Mouse (Mus musculus) limb, embryonic 12.5 days (tissue): ENCODE measurements around the gene Tead2. TPM values are rescaled to one million over a fixed set of nuclear protein-coding genes. Genes with fewer than 3 reads are reported as not detected.

ENCODE experiments used
- ATAC-seq: fragments of 200-750 bp; cut with Nextera tagmentation; 2 replicates; pipeline ENCODE4 v1.8.0; 2017; ENCODE audit warnings: low read depth, moderate TSS enrichment; ENCODE audit not compliant: insufficient number of reproducible peaks, insufficient read depth, low FRiP score, low TSS enrichment
- H3K27ac ChIP-seq: fragments of 300-500 bp; sonication (generic); 2 replicates; pipeline ENCODE4 v1.5.1; 2016; ENCODE audit warnings: mild to moderate bottlenecking, moderate library complexity
- H3K27me3 ChIP-seq: fragments of 300-500 bp; sonication (generic); 2 replicates; pipeline ENCODE4 v1.6.1; 2016; ENCODE audit warnings: mild to moderate bottlenecking, moderate library complexity
- H3K36me3 ChIP-seq: fragments of 300-500 bp; sonication (generic); 2 replicates; pipeline ENCODE4 v1.6.1; 2016; ENCODE audit warnings: mild to moderate bottlenecking, moderate library complexity
- H3K4me1 ChIP-seq: fragments of 300-500 bp; sonication (generic); replicated peaks from 2 replicates; pipeline ENCODE4 v1.6.1; 2016
- H3K4me2 ChIP-seq: fragments of 300-500 bp; sonication (generic); 2 replicates; pipeline ENCODE4 v1.6.1; 2016; ENCODE audit warnings: mild to moderate bottlenecking, moderate library complexity
- H3K4me3 ChIP-seq: fragments of 300-500 bp; sonication (generic); replicated peaks from 2 replicates; pipeline ENCODE4 v1.5.1; 2016; ENCODE audit warnings: mild to moderate bottlenecking
- H3K9ac ChIP-seq: fragments of 300-500 bp; sonication (generic); replicated peaks from 2 replicates; pipeline ENCODE4 v1.6.1; 2016; ENCODE audit warnings: mild to moderate bottlenecking, moderate library complexity
- H3K9me3 ChIP-seq: fragments of 300-500 bp; sonication (generic); 2 replicates; pipeline ENCODE4 v1.6.1; 2016; ENCODE audit warnings: mild to moderate bottlenecking, moderate library complexity
- WGBS: fragments of 180-500 bp; shearing (Covaris S2); methylation state at CpG from one replicate; pipeline ENCODE4 v1.1.7; 2016; 5-methylcytosine and 5-hydroxymethylcytosine counted together
- microRNA-seq: library from miRNA; unstranded; fragments of <30 nt; microRNA quantifications from one replicate; pipeline ENCODE4, GENCODE M21; 2017
- polyA plus RNA-seq: library from polyadenylated mRNA; unstranded; fragments of >200 nt; fragmentation: Nextera tagmentation; extraction: Ambion mirVana; gene quantifications from 2 replicates; pipeline ENCODE4 v1.2.1, GENCODE M21; 2016

Gene Tead2
- polyA plus RNA-seq, 1 experiment from 2014 or later, result 316 TPM

DNA sequence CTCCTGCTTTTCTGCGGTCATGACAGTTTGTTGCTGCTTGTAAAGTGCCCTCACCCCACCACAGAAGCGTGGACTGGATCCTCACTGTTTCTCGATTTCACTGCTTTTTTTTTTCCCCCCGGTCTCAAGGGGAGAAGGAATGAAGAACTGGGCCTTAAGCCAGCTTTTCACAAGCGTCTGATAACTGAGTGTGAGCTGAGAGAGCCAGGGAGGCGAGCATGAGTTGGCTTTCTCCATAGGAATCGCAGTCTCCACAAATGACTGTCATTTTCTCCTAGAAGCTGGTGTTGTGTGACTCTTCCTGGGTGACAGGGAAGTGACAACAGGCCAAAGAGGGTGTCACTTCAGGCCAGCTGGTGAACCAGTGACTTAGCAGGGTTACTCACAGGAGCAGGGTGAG, 46.7 kb downstream of the Tead2 start:
- Histone ChIP-seq H3K27ac (no peak overlapping the region), H3K36me3 (no peaks in the 10 kb centered on the region), H3K4me3 (no peak overlapping the region), H3K9ac (no peak overlapping the region), H3K9me3 (no peaks in the 10 kb centered on the region), H3K4me1 (peaks cover 9% of the 10 kb centered on the region), H3K27me3 (peaks cover 11% of the 10 kb centered on the region; the same call in 1 of the 2 replicates), H3K4me2 (no peak overlapping the region)
- 58% methylated on average over 7 of the region's 7 CpGs for WGBS
- no peak for ATAC-seq

DNA sequence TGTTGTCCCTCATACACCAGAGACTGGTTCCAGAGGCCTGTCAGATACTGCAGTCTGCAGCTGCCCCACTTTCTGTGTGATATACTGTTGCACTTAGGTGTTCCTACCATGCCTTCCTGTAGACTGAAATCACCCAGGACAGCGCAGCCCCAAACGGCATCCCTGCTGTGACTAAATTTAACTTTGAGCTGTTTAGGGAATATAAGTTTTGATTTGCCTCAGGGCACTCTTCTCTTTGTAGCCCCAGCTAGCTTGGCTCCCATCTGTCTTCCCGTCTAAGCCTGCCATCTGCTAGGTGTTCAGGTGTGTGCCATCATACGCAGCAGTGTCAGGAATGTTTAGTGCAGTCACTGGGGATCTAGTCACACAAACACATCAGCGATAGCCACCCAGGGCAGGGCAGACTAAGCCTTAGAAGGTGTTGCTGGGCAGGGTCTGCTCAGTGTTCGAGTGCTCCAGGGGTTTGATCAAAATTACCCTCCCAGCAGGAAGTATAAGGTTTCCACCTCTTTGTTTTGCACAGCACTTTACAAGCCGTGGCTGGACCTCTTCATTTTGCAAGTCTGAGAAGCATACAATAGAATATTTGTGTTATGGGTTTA, 47.6 kb downstream of the Tead2 start:
- H3K27ac ChIP-seq, result 0 out of 2 replicates have a peak overlapping the region, but pooled peaks have one; percentile 42
- 50% methylated on average over 7 of the region's 7 CpGs for WGBS
- no peak overlapping the region for H3K4me3 ChIP-seq
- H3K36me3 ChIP-seq, result no peaks in the 10 kb centered on the region
- peaks cover 14% of the 10 kb centered on the region for H3K4me1 ChIP-seq
- no peaks in the 10 kb centered on the region for H3K9me3 ChIP-seq
- H3K4me2 ChIP-seq, result no peak overlapping the region
- no peak for ATAC-seq
- peak overlapping the region; percentile 34; the same call in 1 of the 2 replicates for H3K9ac ChIP-seq
- H3K27me3 ChIP-seq, result peaks cover 11% of the 10 kb centered on the region; the same call in 1 of the 2 replicates

DNA sequence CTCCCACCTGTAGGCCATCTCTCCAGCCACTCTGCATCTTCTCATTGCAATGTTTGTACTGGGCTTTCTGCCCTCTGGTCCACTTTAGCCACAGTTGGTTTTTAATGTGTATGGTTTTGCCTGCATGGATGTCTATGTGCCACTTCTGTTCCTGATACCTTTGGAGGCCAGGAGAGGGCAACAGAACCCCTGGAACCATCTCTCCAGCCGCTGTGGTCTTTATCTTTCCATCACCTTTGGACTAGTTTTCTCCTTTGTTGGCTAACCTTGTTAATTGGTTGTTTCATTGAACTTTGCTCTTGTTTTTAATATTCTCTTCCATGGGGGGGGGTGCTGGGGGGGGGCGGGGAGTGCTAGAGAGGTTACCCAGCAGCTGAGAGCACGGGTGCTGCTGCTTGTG, 48.8 kb downstream of the Tead2 start:
- Histone ChIP-seq H3K9me3 (no peaks in the 10 kb centered on the region), H3K27me3 (peaks cover 9% of the 10 kb centered on the region; the same call in 1 of the 2 replicates), H3K4me2 (no peak overlapping the region), H3K4me3 (no peak overlapping the region), H3K27ac (no peak overlapping the region), H3K9ac (no peak overlapping the region), H3K4me1 (peaks cover 16% of the 10 kb centered on the region), H3K36me3 (no peaks in the 10 kb centered on the region)
- ATAC-seq, result no peak
- 77% methylated on average over 3 of the region's 3 CpGs for WGBS

GRCm38 (mm10) chr7:45265518-45265917, 50.0 kb downstream of the Tead2 start:
- Histone ChIP-seq H3K27ac (no peak overlapping the region), H3K9me3 (no peaks in the 10 kb centered on the region), H3K9ac (no peak overlapping the region), H3K4me3 (no peak overlapping the region), H3K36me3 (no peaks in the 10 kb centered on the region), H3K27me3 (peaks cover 6% of the 10 kb centered on the region; the same call in 1 of the 2 replicates), H3K4me1 (peaks cover 16% of the 10 kb centered on the region), H3K4me2 (no peak overlapping the region)
- WGBS, result 57% methylated on average over 1 of the region's 1 CpGs
- ATAC-seq, result no peak

DNA sequence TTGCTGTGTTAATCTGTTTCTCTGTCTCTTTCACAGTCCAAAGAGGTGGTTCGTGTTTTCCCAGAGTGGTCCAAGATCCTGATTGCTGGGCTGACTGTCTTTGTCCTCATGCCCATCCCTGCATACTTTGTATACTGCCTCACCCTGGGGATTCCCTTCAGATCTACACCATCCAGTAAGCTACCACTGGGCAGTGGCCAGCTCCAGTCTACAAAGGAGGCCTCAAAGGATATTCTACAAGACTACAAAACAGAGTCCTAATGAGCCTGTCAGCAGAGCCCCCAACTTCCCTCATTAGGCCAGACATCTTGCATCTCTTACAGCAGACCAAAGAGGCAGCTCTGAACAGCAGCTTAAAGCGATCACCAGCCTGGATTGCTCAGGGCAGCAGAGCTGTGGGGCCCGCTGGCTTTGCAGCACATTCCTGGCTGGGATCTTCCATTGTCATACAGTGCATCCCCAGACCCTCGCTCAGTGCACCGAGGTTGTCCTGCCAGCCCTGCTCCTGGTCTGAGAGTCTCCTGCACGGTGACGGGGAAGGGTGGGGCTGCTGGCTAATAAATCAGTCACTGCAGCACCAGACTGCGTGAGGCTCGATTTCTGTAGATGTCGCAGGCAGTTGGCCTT, 57.3 kb downstream of the Tead2 start:
- peaks cover 16% of the 10 kb centered on the region for H3K27me3 ChIP-seq
- no peak for ATAC-seq
- no peaks in the 10 kb centered on the region for H3K36me3 ChIP-seq
- no peaks in the 10 kb centered on the region for H3K9me3 ChIP-seq
- 39% methylated on average over 10 of the region's 10 CpGs for WGBS
- H3K4me1 ChIP-seq, result peaks cover 10% of the 10 kb centered on the region
- H3K4me3 ChIP-seq, result no peak overlapping the region
- no peak overlapping the region for H3K9ac ChIP-seq
- H3K4me2 ChIP-seq, result no peak overlapping the region
- no peak overlapping the region for H3K27ac ChIP-seq

DNA sequence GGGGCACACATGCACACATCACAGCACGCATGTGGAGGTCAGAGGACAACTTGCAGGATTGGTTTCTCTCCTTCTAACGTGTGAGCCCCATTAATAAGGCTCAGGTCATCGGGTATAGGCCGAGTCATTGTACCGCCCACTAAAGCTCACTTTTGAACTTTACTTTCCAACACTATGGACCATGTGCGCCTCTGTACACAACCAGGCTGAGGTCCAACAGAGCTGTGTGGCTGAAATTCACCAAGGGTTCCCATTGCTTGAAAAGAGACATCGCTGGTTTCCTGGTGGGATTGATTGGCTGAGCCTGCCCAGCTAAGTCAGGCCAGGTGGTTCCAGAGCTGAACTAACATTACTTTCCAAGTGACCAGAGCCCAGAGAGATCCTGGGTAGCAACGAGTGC, 58.1 kb downstream of the Tead2 start:
- no peak overlapping the region for H3K4me2 ChIP-seq
- H3K27ac ChIP-seq, result no peak overlapping the region
- H3K36me3 ChIP-seq, result no peaks in the 10 kb centered on the region
- H3K4me3 ChIP-seq, result no peak overlapping the region
- peaks cover 14% of the 10 kb centered on the region for H3K27me3 ChIP-seq
- 85% methylated on average over 8 of the region's 8 CpGs for WGBS
- H3K9ac ChIP-seq, result no peak overlapping the region
- no peaks in the 10 kb centered on the region for H3K9me3 ChIP-seq
- no peak for ATAC-seq
- H3K4me1 ChIP-seq, result peaks cover 5% of the 10 kb centered on the region

DNA sequence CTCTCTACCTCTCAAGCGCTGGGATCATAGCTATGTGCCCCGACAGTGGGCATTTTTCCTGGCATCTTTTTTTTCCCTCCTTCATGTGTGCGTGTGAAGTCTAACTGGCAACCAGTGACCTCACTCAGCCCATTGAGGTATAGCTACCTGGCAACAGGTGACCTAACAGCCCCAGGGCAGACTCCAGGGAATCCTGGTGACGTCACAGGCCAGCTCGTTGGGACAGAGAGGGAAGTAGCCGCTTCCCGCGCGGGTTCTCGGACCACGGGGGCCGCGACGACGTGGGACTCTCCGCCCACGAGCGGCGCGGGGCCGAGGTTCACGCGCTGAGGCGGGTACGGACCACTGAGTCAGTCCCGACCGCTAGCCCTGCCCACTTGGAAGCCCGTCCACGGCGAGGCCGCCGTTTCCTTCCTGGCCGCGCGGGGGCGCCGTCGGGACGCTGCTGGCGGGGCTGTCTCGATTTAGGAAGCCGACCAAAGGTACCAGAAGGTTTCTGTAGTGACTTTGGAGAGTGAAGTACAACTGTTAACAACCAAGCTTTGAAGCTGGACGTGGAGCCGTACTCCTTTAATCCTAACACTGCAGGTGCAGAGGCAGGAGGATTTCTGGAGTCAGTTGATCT, 61.7 kb downstream of the Tead2 start, which contains the start of gene Slc6a21:
TSS of gene Slc6a21 (plus strand) at position 378 of the 625 bp plus-strand sequence.
- Histone ChIP-seq H3K9ac (peak within 1 kb of the TSS; percentile 44; the same call in 1 of the 2 replicates), H3K27ac (no peak within 1 kb of the TSS), H3K27me3 (peaks cover 14% of the 10 kb centered on the region), H3K9me3 (no peaks in the 10 kb centered on the region), H3K4me3 (peak within 1 kb of the TSS; percentile 38), H3K4me2 (peak within 1 kb of the TSS; percentile 63), H3K36me3 (no peaks in the 10 kb centered on the region), H3K4me1 (peaks cover 5% of the 10 kb centered on the region)
- WGBS, result 7% methylated on average over 44 of the region's 44 CpGs
- no peak for ATAC-seq

Small RNA genes lying within 50 kb of the gene (microRNA-seq; reads per million reads assigned to microRNA genes)
- not detected for gene Mir7055

Other genes starting within 250 kb of the Tead2 start
- gene Cpt1c, start 240.9 kb upstream of the Tead2 start, polyA plus RNA-seq, result 27.8 and 29.9 TPM in 2 replicates
- gene Prmt1, start 229.2 kb upstream of the Tead2 start, polyA plus RNA-seq, result 704 and 706 TPM in 2 replicates
- gene Irf3, start 218.1 kb upstream of the Tead2 start, polyA plus RNA-seq, result 90.9 and 97.2 TPM in 2 replicates
- gene Bcl2l12, start 217.0 kb upstream of the Tead2 start, polyA plus RNA-seq, result 87.3 and 96.8 TPM in 2 replicates
- 42.1 and 46.9 TPM in 2 replicates for gene Scaf1, start 199.4 kb upstream of the Tead2 start, polyA plus RNA-seq
- 20.8 and 21.4 TPM in 2 replicates for gene Rras, start 197.8 kb upstream of the Tead2 start, polyA plus RNA-seq
- gene Prr12, start 162.9 kb upstream of the Tead2 start, polyA plus RNA-seq, result 15.0 and 16.2 TPM in 2 replicates
- gene Nosip, start 153.3 kb upstream of the Tead2 start, polyA plus RNA-seq, result 60.6 and 69.7 TPM in 2 replicates
- gene Prrg2, start 153.1 kb upstream of the Tead2 start, polyA plus RNA-seq, result 21.2 and 21.7 TPM in 2 replicates
- gene Rcn3, start 123.5 kb upstream of the Tead2 start, polyA plus RNA-seq, result 261 and 271 TPM in 2 replicates
- gene Fcgrt, start 111.9 kb upstream of the Tead2 start, polyA plus RNA-seq, result 12.3 and 13.4 TPM in 2 replicates
- gene Rps11, start 91.3 kb upstream of the Tead2 start, polyA plus RNA-seq, result 1,572 and 1,576 TPM in 2 replicates
- 1,352 and 1,447 TPM in 2 replicates for gene Rpl13a, start 87.0 kb upstream of the Tead2 start, polyA plus RNA-seq
- gene Gm45713, start 79.5 kb upstream of the Tead2 start, polyA plus RNA-seq, result 0.32 TPM in 1 of 2 replicates, not detected in the other
- gene Flt3l, start 79.3 kb upstream of the Tead2 start, polyA plus RNA-seq, result 0.71 and 0.83 TPM in 2 replicates
- 91.8 and 93.0 TPM in 2 replicates for gene Pih1d1, start 61.5 kb upstream of the Tead2 start, polyA plus RNA-seq
- gene Aldh16a1, start 61.2 kb upstream of the Tead2 start, polyA plus RNA-seq, result 51.4 and 53.8 TPM in 2 replicates
- gene Slc17a7, start 51.8 kb upstream of the Tead2 start, polyA plus RNA-seq, result 0.17 and 0.25 TPM in 2 replicates
- not detected in 2 replicates for gene Gfy, start 36.2 kb upstream of the Tead2 start, polyA plus RNA-seq
- not detected in 2 replicates for gene Pth2, start 34.8 kb upstream of the Tead2 start, polyA plus RNA-seq
- gene Ccdc155, start 10.9 kb upstream of the Tead2 start, polyA plus RNA-seq, result 1.0 and 1.7 TPM in 2 replicates
- gene Dkkl1, start 3.6 kb upstream of the Tead2 start, polyA plus RNA-seq, result 0.80 and 1.2 TPM in 2 replicates
- 1.6 TPM in 2 replicates for gene Cd37, start 23.4 kb downstream of the Tead2 start, polyA plus RNA-seq
- gene Slc6a16, start 25.3 kb downstream of the Tead2 start, polyA plus RNA-seq, result 0.18 and 0.42 TPM in 2 replicates
- gene Slc6a21, start 61.8 kb downstream of the Tead2 start, polyA plus RNA-seq, result not detected in 2 replicates
- gene Trpm4, start 118.0 kb downstream of the Tead2 start, polyA plus RNA-seq, result 14.0 and 16.1 TPM in 2 replicates
- gene Hrc, start 119.5 kb downstream of the Tead2 start, polyA plus RNA-seq, result 1.8 and 1.9 TPM in 2 replicates
- gene Ppfia3, start 151.3 kb downstream of the Tead2 start, polyA plus RNA-seq, result 6.4 and 8.4 TPM in 2 replicates
- gene Lin7b, start 154.8 kb downstream of the Tead2 start, polyA plus RNA-seq, result 1.4 and 1.8 TPM in 2 replicates
- 341 and 347 TPM in 2 replicates for gene Snrnp70, start 180.0 kb downstream of the Tead2 start, polyA plus RNA-seq
- gene Kcna7, start 189.9 kb downstream of the Tead2 start, polyA plus RNA-seq, result 0.13 and 0.18 TPM in 2 replicates
- gene Ntf5, start 197.9 kb downstream of the Tead2 start, polyA plus RNA-seq, result 3.9 and 5.6 TPM in 2 replicates
- gene Lhb, start 205.1 kb downstream of the Tead2 start, polyA plus RNA-seq, result 0.33 TPM in 1 of 2 replicates, not detected in the other
- gene Gys1, start 219.1 kb downstream of the Tead2 start, polyA plus RNA-seq, result 45.2 and 46.2 TPM in 2 replicates
- gene Ruvbl2, start 222.3 kb downstream of the Tead2 start, polyA plus RNA-seq, result 155 and 156 TPM in 2 replicates
- gene Ftl1, start 244.1 kb downstream of the Tead2 start, polyA plus RNA-seq, result 4,887 and 4,953 TPM in 2 replicates